Mouse (Mus musculus) brain, embryonic 14.5 days (tissue): ENCODE results near the gene Fndc1. TPM values are rescaled to one million over a fixed set of nuclear protein-coding genes. Genes with fewer than 3 reads are reported as not detected.
A peak's percentile ranks its signal among the peaks of the same experiment; 100 is the strongest.

Experiments used
- DNase-seq: peaks from one replicate; pipeline ENCODE4 v3.0.0-alpha.2; 2011; ENCODE audit warnings: low read depth
- CTCF ChIP-seq: fragments of 200-500 bp; IDR thresholded peaks from 2 replicates; pipeline ENCODE4 v1.5.1; 2012; ENCODE audit warnings: inconsistent platforms, mild to moderate bottlenecking, moderate library complexity, borderline replicate concordance; ENCODE audit not compliant: insufficient read depth, insufficient read length; ENCODE audit errors: extremely low read depth
- POLR2A ChIP-seq: fragments of 200-500 bp; IDR thresholded peaks from 2 replicates; pipeline ENCODE4 v1.6.1; 2012; ENCODE audit warnings: mild to moderate bottlenecking, inconsistent platforms, borderline replicate concordance; ENCODE audit not compliant: poor library complexity, insufficient read depth, insufficient read length, severe bottlenecking; ENCODE audit errors: extremely low read depth
- polyA plus RNA-seq: library from polyadenylated mRNA; depleted of rRNA; stranded (reverse); fragments of >200 nt; gene quantifications from 2 replicates; pipeline ENCODE4 v1.2.3, GENCODE M21; 2012

The Fndc1 gene
- polyA plus RNA-seq, 1 experiment, result 5.0 TPM

GRCm38 (mm10) chr17:7851979-7852378, 24.9 kb upstream of the Fndc1 start:
- DNase-seq, result peak; percentile 39
- no peak for TF ChIP-seq POLR2A
- no peak for TF ChIP-seq CTCF

DNA sequence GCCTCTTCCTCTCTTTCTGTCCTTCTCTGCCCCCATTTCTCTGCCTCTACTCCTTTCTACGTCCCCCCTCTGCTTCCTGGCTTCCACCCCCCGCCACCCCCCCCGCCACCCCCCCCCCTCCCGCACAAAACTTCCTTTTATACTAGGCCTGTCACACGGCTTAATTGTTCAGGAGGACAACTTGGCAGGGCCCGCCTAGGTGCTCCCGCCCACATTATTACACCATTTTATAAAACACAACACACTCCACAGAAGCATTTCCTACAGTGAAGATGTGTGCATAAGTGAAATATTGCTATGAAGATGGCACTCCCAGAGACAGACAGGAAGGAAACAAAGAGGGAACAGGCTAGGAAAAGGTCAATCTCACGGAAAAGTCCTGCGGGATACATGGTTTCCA, 24.4 kb upstream of the Fndc1 start:
- DNase-seq, result no peak
- TF ChIP-seq CTCF, result no peak

GRCm38 (mm10) chr17:7850246-7850645, 23.1 kb upstream of the Fndc1 start:
- TF ChIP-seq CTCF (no peak), POLR2A (no peak)
- DNase-seq, result no peak

- TF ChIP-seq POLR2A (no peak), CTCF (no peak)
- peak; percentile 70 for DNase-seq
Observed at GRCm38 (mm10) chr17:7840505-7841290, 13.6 kb upstream of the Fndc1 start.

DNA sequence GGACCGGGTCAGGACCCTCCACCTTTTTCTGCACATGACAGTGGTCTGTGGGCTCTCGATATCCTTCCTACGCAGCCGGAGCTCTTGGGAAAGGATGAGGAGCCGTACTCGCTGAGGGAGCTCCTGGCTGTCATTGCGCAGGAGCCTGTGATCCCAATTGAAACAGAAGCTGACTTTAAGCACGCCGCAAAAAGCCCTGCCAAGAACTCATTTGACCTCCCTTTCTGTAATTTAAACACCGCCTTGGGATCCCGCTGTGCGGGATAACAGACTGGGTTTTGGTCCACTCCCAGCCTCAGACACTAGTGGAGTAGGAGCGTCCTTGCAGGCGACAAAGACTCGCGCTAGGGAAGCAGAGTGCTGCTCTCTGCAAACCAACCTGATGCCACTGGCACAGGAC, 484 bp upstream of the Fndc1 start:
- DNase-seq, result peak; percentile 31
- TF ChIP-seq CTCF, result no peak
- TF ChIP-seq POLR2A, result no peak

DNA sequence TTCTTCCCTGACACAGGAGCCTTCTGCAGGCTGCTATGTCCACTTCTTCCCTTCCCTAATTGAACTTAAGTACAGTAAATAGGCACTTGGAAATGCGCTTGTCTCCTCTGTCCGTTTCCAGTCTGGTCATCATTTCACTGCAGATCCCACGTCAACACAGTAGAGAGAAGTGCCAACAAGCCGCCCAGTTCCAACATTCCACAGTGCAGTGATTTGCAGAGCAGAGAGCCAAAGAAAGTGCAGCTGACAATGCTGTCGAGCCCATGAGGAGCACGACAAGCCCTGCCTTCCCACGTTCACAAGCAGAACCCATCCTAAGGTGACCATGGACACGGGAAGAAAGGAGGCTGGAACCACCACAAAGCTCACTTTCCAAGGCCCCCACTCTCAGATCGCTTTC, 1.7 kb downstream of the Fndc1 start:
- DNase-seq, result no peak

GRCm38 (mm10) chr17:7821553-7822186, 5.4 kb downstream of the Fndc1 start:
- DNase-seq, result peak; percentile 44
- TF ChIP-seq POLR2A (no peak), CTCF (peak; percentile 89)

More for the DNA sequence above, 1.7 kb downstream of the Fndc1 start:
- TF ChIP-seq POLR2A (no peak), CTCF (no peak)

- DNase-seq, result no peak
- TF ChIP-seq CTCF (no peak), POLR2A (no peak)
Observed at GRCm38 (mm10) chr17:7820176-7820575, 6.9 kb downstream of the Fndc1 start.

GRCm38 (mm10) chr17:7816602-7817001, 10.5 kb downstream of the Fndc1 start:
- TF ChIP-seq CTCF (no peak), POLR2A (no peak)
- no peak for DNase-seq

GRCm38 (mm10) chr17:7814433-7814832, 12.7 kb downstream of the Fndc1 start:
- TF ChIP-seq CTCF, result no peak
- DNase-seq, result no peak

DNA sequence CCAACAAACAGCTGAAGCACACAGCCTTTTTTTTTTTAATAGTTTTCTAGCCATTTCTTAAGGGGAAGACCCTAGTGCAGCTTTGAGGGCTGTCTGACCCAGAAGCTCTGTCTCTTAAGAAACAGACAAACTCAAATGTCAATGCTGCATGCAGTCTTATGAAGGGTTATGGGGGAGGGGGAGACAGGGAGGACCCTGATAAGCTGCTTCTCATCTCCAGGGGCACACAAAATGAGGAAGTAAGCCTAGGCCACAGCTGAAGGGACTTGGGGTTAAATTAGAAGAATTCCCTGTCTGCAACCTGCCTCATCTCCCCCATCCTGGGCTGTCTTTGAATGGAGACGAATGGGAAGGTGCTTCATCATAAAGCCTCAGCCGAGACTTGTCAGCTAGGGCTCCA, 19.1 kb downstream of the Fndc1 start:
- TF ChIP-seq POLR2A (no peak), CTCF (no peak)
- no peak for DNase-seq

DNA sequence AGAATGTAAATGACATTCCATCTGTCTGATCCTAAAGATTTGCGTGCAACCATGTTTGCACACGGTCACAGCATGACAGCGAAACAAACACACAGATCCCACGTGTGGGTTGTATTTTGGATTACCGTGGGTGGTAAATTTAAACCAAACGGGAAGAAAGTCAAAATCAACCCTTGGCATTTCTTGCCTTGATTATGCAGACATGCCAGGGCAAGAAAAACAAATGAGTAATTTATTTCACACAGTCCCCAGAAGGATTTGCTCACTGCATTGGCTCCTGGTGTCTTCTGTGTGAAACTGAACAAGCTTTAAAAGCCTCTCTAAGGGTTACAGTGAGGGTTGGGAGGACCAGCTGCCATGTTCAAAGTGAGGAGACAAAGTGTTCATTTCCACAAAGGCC, 22.0 kb downstream of the Fndc1 start:
- TF ChIP-seq CTCF (no peak), POLR2A (no peak)
- no peak for DNase-seq
